ENCODE assay signal across 8 mouse cellular contexts in the genomic region with DNA sequence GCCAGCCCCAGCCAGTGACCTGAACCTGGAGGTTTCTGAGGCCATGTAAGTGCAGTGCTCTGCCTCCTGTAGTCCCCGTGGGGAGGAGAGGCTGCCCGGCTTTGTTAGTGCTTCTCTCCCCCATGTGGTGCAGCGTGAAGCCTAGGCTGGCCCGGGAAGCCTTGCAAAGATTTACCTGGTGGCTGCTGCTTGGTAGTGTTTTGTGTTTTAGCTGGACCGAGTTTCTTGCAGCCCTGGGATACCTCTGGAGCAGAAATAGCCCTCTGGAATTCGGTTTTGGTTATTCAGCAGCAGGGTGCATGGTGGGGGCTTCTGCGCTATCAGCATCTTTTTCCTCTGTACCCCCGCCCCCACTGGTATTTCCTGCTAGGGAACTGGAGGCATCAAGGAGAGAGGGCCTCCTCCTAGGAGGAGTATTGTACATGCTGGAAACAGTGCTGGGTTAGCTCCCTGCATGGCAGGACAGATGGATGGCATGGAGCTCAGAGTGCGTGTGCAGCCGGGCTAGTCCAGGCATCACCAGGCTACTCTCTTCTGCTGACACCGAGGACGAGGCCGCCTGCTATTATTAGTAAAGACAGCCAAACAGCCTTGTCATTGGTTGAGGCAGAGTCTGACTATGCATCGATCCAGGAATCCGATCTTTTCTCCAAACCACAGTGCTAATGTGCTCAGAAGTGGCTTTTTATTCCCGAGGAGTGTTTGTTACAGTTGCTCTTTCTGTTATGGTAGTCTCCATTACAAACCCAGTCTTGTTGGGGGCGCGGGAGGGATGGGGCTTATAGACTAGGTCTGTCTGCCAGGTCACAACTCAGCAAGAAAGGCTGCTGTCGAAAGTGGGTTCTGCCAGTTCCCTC.
DNase-seq lines count a peak whose midpoint lies in the region; ATAC-seq and TF ChIP-seq lines count a peak whose summit lies in the region.

No protein-coding gene starts in this region.

- ATAC-seq in erythroblast, adult 5-6 weeks (replicated peaks; ENCODE audit: low FRiP score, poor library complexity, severe bottlenecking) = no peak
- peak; percentile 55 for ATAC-seq in embryonic facial prominence, embryonic 15.5 days (ENCODE audit: insufficient number of reproducible peaks, low FRiP score, low TSS enrichment, low read depth)
- ATAC-seq in hindbrain, postnatal 0 days = peak; percentile 62
- ATAC-seq in limb, embryonic 15.5 days (ENCODE audit: insufficient number of reproducible peaks, low FRiP score, low TSS enrichment, low read depth) = peak; percentile 60
- ATAC-seq in inflammation-experienced regulatory T-cells, adult 6 months = no peak

- peak overlapping the region; percentile 73 for H3K4me2 ChIP-seq in embryonic facial prominence, embryonic 15.5 days (replicated peaks)
- peak overlapping the region; percentile 85 for H3K4me2 ChIP-seq in hindbrain, postnatal 0 days (ENCODE audit: low read depth, low read length)
- H3K4me2 ChIP-seq in limb, embryonic 15.5 days = peak overlapping the region; percentile 70

- no peaks in the 10 kb centered on the region for H3K4me1 ChIP-seq in erythroblast, embryonic 14.5 days (ENCODE audit: control insufficient read depth)
- H3K4me1 ChIP-seq in embryonic facial prominence, embryonic 15.5 days = peaks cover 69% of the 10 kb centered on the region
- H3K4me1 ChIP-seq in hindbrain, postnatal 0 days (ENCODE audit: insufficient read depth, low read length) = peaks cover 28% of the 10 kb centered on the region
- H3K4me1 ChIP-seq in limb, embryonic 15.5 days = peaks cover 52% of the 10 kb centered on the region

- H3K36me3 ChIP-seq in erythroblast, embryonic 14.5 days (ENCODE audit: control insufficient read depth) = no peaks in the 10 kb centered on the region
- no peaks in the 10 kb centered on the region for H3K36me3 ChIP-seq in embryonic facial prominence, embryonic 15.5 days
- no peaks in the 10 kb centered on the region for H3K36me3 ChIP-seq in hindbrain, postnatal 0 days (ENCODE audit: insufficient read depth, low read length)
- no peaks in the 10 kb centered on the region for H3K36me3 ChIP-seq in limb, embryonic 15.5 days

- WGBS in embryonic facial prominence, embryonic 15.5 days = 2% methylated on average over 19 of the region's 19 CpGs
- WGBS in hindbrain, postnatal 0 days = 2% methylated on average over 19 of the region's 19 CpGs
- WGBS in limb, embryonic 15.5 days = 3% methylated on average over 19 of the region's 19 CpGs

- TF ChIP-seq CTCF in hindbrain, postnatal 0 days (IDR thresholded peaks at IDR 0.05; ENCODE audit: low read depth) = no peak

- H3K4me3 ChIP-seq in erythroblast, embryonic 14.5 days (replicated peaks) = peak overlapping the region; percentile 31
- H3K4me3 ChIP-seq in embryonic facial prominence, embryonic 15.5 days (replicated peaks) = peak overlapping the region; percentile 63
- peak overlapping the region; percentile 76 for H3K4me3 ChIP-seq in hindbrain, postnatal 0 days (ENCODE audit: low read length)
- H3K4me3 ChIP-seq in limb, embryonic 15.5 days = peak overlapping the region; percentile 52

- DNase-seq in T-cell, adult 2 months (ENCODE audit: low spot score) = peak; percentile 25
- peak; percentile 63 for DNase-seq in hindbrain, postnatal 0 days (ENCODE audit: low spot score)
- DNase-seq in right cerebral cortex, postnatal 14 days = peak; percentile 48

- H3K27ac ChIP-seq in embryonic facial prominence, embryonic 15.5 days (replicated peaks) = peak overlapping the region; percentile 93
- H3K27ac ChIP-seq in hindbrain, postnatal 0 days = peak overlapping the region; percentile 98
- H3K27ac ChIP-seq in limb, embryonic 15.5 days = peak overlapping the region; percentile 96

- H3K9me3 ChIP-seq in erythroblast, embryonic 14.5 days (ENCODE audit: control insufficient read depth, low read length) = no peaks in the 10 kb centered on the region
- H3K9me3 ChIP-seq in embryonic facial prominence, embryonic 15.5 days (replicated peaks) = no peaks in the 10 kb centered on the region
- no peaks in the 10 kb centered on the region for H3K9me3 ChIP-seq in hindbrain, postnatal 0 days (ENCODE audit: low read length)
- no peaks in the 10 kb centered on the region for H3K9me3 ChIP-seq in limb, embryonic 15.5 days

- H3K27me3 ChIP-seq in erythroblast, embryonic 14.5 days (ENCODE audit: control insufficient read depth) = peaks cover 22% of the 10 kb centered on the region
- no peaks in the 10 kb centered on the region for H3K27me3 ChIP-seq in embryonic facial prominence, embryonic 15.5 days
- no peaks in the 10 kb centered on the region for H3K27me3 ChIP-seq in hindbrain, postnatal 0 days (ENCODE audit: insufficient read depth, low read length)
- no peaks in the 10 kb centered on the region for H3K27me3 ChIP-seq in limb, embryonic 15.5 days

- H3K9ac ChIP-seq in embryonic facial prominence, embryonic 15.5 days = peak overlapping the region; percentile 66
- H3K9ac ChIP-seq in hindbrain, postnatal 0 days (replicated peaks; ENCODE audit: low read length) = peak overlapping the region; percentile 97
- H3K9ac ChIP-seq in limb, embryonic 15.5 days = peak overlapping the region; percentile 66

Comparison
In these comparisons a context has a peak if more than half of its experiments do, and no peak if none do; other contexts are left out.
1. ATAC-seq: peak in embryonic facial prominence, embryonic 15.5 days (single experiment), hindbrain, postnatal 0 days (single experiment) and limb, embryonic 15.5 days (single experiment); none in erythroblast, adult 5-6 weeks (single experiment) and inflammation-experienced regulatory T-cells, adult 6 months (single experiment).
2. Peak in every context shown above with its lines, with median percentiles within 50 percentile points of each other: H3K4me3 ChIP-seq, DNase-seq, H3K27ac ChIP-seq, H3K4me2 ChIP-seq and H3K9ac ChIP-seq.